Mouse (Mus musculus): ENCODE results near the gene 6430548M08Rik. TPM values are rescaled to one million over a fixed set of nuclear protein-coding genes. Genes with fewer than 3 reads are reported as not detected.

6430548M08Rik gene
- polyA plus RNA-seq, 2 experiments = 0.83 to 2.5 TPM

DNA sequence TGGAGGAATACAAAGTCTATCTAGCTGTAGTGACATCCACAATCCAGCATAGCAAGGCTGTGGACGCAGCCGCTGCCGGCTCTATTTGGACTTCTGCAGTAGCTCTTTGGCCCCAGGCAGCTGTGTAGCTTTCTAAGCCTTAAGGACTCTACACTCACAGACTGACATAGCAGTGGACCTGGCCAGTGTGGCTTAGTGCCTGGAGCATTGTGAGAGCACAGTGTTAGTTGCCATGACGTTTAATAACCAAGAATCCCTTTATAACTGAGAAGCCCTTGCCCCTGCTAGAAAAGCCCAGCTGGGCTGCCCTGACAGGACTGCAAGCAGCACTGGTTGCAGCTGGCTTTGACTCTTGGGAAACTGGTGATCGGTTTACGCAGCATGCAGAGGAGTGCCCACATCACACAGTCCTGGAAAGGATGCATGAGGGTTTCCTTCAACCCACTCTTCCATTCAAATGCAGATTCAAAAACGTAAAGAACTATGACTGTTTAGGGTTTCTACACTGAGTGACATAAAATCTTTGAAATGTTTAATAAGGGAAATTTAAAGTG is 11.0 kb downstream of the 6430548M08Rik start:
- DNase-seq (ENCODE audit: low read depth in 3 of 3, low spot score in 3 of 3) (no peak), ATAC-seq (ENCODE audit: insufficient read depth) (no peak)
- H3K9ac ChIP-seq (replicated peaks) = no peak overlapping the region
- H3K9me3 ChIP-seq (ENCODE audit: control insufficient read depth, low read length) = no peaks in the 10 kb centered on the region
- H3K27ac ChIP-seq = no peak overlapping the region
- H3K4me3 ChIP-seq (ENCODE audit: insufficient read depth in 1 of 2, low read depth in 2 of 2, low read length in 2 of 2) = no peak overlapping the region
- no peak for TF ChIP-seq CTCF (IDR thresholded peaks at IDR 0.05; ENCODE audit: low read depth)
- no peak for TF ChIP-seq EP300 (IDR thresholded peaks at IDR 0.05; ENCODE audit: low read depth)
- H3K36me3 ChIP-seq (replicated peaks; ENCODE audit: control insufficient read depth, insufficient read depth, low read depth) = no peaks in the 10 kb centered on the region
- peaks cover 3% of the 10 kb centered on the region; the same call in 1 of the 2 replicates for H3K27me3 ChIP-seq (ENCODE audit: control insufficient read depth, insufficient read depth, low read length)
- H3K4me1 ChIP-seq (replicated peaks; ENCODE audit: control insufficient read depth in 2 of 2, insufficient read depth in 2 of 2, low read length in 1 of 2) = no peaks in the 10 kb centered on the region; a peak in 1 of 4 replicates
- H3K4me2 ChIP-seq (ENCODE audit: low read depth) = no peak overlapping the region
- WGBS (ENCODE audit: insufficient replicate concordance) = 59% methylated on average over 7 of the region's 7 CpGs

GRCm38 (mm10) chr8:120126357-120127161 is 12.6 kb downstream of the 6430548M08Rik start:
- Histone ChIP-seq H3K27me3 (ENCODE audit: control insufficient read depth, insufficient read depth, low read length) (peaks cover 3% of the 10 kb centered on the region; the same call in 1 of the 2 replicates), H3K36me3 (replicated peaks; ENCODE audit: control insufficient read depth, insufficient read depth, low read depth) (no peaks in the 10 kb centered on the region), H3K9me3 (ENCODE audit: control insufficient read depth, low read length) (no peaks in the 10 kb centered on the region), H3K4me3 (ENCODE audit: insufficient read depth in 1 of 2, low read depth in 2 of 2, low read length in 2 of 2) (no peak overlapping the region), H3K9ac (replicated peaks) (no peak overlapping the region), H3K4me2 (ENCODE audit: low read depth) (no peak overlapping the region), H3K4me1 (replicated peaks; ENCODE audit: control insufficient read depth in 2 of 2, insufficient read depth in 2 of 2, low read length in 1 of 2) (no peaks in the 10 kb centered on the region; a peak in 1 of 4 replicates), H3K27ac (no peak overlapping the region)
- DNase-seq (ENCODE audit: low read depth in 3 of 3, low spot score in 3 of 3) (no peak), ATAC-seq (ENCODE audit: insufficient read depth) (peak; percentile 43; the same call in 1 of the 2 replicates)
- TF ChIP-seq CTCF (IDR thresholded peaks at IDR 0.05; ENCODE audit: low read depth) (no peak), EP300 (IDR thresholded peaks at IDR 0.05; ENCODE audit: low read depth) (no peak)
- WGBS (ENCODE audit: insufficient replicate concordance) = 17% methylated on average over 14 of the region's 14 CpGs

DNA sequence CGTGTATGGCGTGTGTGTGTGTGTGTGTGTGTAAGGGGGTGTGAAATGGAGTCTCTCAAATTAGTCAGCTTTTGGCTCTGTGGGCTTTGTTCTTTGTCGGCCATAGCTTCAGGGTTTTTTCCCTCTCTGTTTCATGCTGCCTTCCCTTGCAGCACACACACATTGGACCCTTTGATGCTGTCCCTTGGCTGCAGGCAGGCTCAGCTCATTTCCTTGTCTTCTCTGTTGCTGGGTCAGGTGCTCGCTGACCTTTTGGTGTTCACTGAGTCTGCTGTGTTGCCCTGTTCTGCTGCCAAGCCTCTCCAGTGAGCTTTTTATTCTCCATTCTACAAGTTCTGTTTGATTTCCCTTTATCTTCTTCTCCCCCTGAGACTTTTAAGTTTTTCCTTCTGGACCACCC is 15.6 kb downstream of the 6430548M08Rik start:
- H3K36me3 ChIP-seq (replicated peaks; ENCODE audit: control insufficient read depth, insufficient read depth, low read depth) = no peaks in the 10 kb centered on the region
- no peaks in the 10 kb centered on the region for H3K9me3 ChIP-seq (ENCODE audit: control insufficient read depth, low read length)
- DNase-seq (ENCODE audit: low read depth in 3 of 3, low spot score in 3 of 3) (no peak), ATAC-seq (ENCODE audit: insufficient read depth) (no peak)
- no peaks in the 10 kb centered on the region; the same call in 1 of the 2 replicates for H3K27me3 ChIP-seq (ENCODE audit: control insufficient read depth, insufficient read depth, low read length)
- H3K4me3 ChIP-seq (ENCODE audit: insufficient read depth in 1 of 2, low read depth in 2 of 2, low read length in 2 of 2) = no peak overlapping the region
- TF ChIP-seq CTCF (IDR thresholded peaks at IDR 0.05; ENCODE audit: low read depth) = no peak
- TF ChIP-seq EP300 (IDR thresholded peaks at IDR 0.05; ENCODE audit: low read depth) = no peak
- no peak overlapping the region for H3K27ac ChIP-seq
- H3K4me1 ChIP-seq (replicated peaks; ENCODE audit: control insufficient read depth in 2 of 2, insufficient read depth in 2 of 2, low read length in 1 of 2) = no peaks in the 10 kb centered on the region
- H3K4me2 ChIP-seq (ENCODE audit: low read depth) = no peak overlapping the region
- WGBS (ENCODE audit: insufficient replicate concordance) = 67% methylated on average over 4 of the region's 4 CpGs
- no peak overlapping the region for H3K9ac ChIP-seq (replicated peaks)

GRCm38 (mm10) chr8:120131158-120131557 is 17.2 kb downstream of the 6430548M08Rik start:
- Histone ChIP-seq H3K9me3 (ENCODE audit: control insufficient read depth, low read length) (no peaks in the 10 kb centered on the region), H3K4me1 (replicated peaks; ENCODE audit: control insufficient read depth in 2 of 2, insufficient read depth in 2 of 2, low read length in 1 of 2) (no peaks in the 10 kb centered on the region), H3K9ac (replicated peaks) (no peak overlapping the region), H3K36me3 (replicated peaks; ENCODE audit: control insufficient read depth, insufficient read depth, low read depth) (no peaks in the 10 kb centered on the region), H3K4me3 (ENCODE audit: insufficient read depth in 1 of 2, low read depth in 2 of 2, low read length in 2 of 2) (no peak overlapping the region), H3K27ac (no peak overlapping the region), H3K27me3 (ENCODE audit: control insufficient read depth, insufficient read depth, low read length) (no peaks in the 10 kb centered on the region; the same call in 1 of the 2 replicates), H3K4me2 (ENCODE audit: low read depth) (no peak overlapping the region)
- 23% methylated on average over 8 of the region's 8 CpGs for WGBS (ENCODE audit: insufficient replicate concordance)
- TF ChIP-seq EP300 (IDR thresholded peaks at IDR 0.05; ENCODE audit: low read depth) (no peak), CTCF (IDR thresholded peaks at IDR 0.05; ENCODE audit: low read depth) (no peak)
- ATAC-seq (ENCODE audit: insufficient read depth) = no peak
- DNase-seq (ENCODE audit: low read depth in 3 of 3, low spot score in 3 of 3) = no peak

DNA sequence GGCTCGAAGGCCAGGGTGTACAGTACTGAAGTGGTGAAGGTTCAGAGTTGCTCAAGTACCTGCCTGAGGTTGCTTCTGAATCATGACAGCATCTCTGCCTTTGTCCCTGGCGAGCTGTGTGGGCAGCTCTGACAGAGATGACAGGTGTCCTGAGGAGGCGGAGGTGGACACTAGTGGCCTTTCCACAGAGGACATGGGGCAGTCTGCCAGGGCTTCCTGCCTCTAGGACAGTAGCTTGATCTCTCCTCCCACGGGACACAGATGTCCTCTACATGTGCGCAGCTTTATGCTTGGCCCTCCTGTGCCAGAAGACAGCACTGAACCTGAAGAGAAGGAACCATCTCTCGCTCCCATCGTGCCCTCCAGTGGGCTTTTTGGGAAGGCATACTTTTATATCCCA is 19.2 kb downstream of the 6430548M08Rik start:
- Histone ChIP-seq H3K27me3 (ENCODE audit: control insufficient read depth, insufficient read depth, low read length) (no peaks in the 10 kb centered on the region), H3K36me3 (replicated peaks; ENCODE audit: control insufficient read depth, insufficient read depth, low read depth) (no peaks in the 10 kb centered on the region), H3K4me1 (replicated peaks; ENCODE audit: control insufficient read depth in 2 of 2, insufficient read depth in 2 of 2, low read length in 1 of 2) (no peaks in the 10 kb centered on the region), H3K4me3 (ENCODE audit: insufficient read depth in 1 of 2, low read depth in 2 of 2, low read length in 2 of 2) (no peak overlapping the region), H3K9ac (replicated peaks) (no peak overlapping the region), H3K4me2 (ENCODE audit: low read depth) (no peak overlapping the region), H3K27ac (no peak overlapping the region), H3K9me3 (ENCODE audit: control insufficient read depth, low read length) (no peaks in the 10 kb centered on the region)
- DNase-seq (ENCODE audit: low read depth in 3 of 3, low spot score in 3 of 3) (no peak), ATAC-seq (ENCODE audit: insufficient read depth) (no peak)
- WGBS (ENCODE audit: insufficient replicate concordance) = 60% methylated on average over 7 of the region's 7 CpGs
- no peak for TF ChIP-seq CTCF (IDR thresholded peaks at IDR 0.05; ENCODE audit: low read depth)
- TF ChIP-seq EP300 (IDR thresholded peaks at IDR 0.05; ENCODE audit: low read depth) = no peak
